ENCODE assay signal across 23 mouse cellular contexts in genomic region chr15:94781556-94781955, GRCm38 (mm10).
A peak's percentile ranks its signal among the peaks of the same experiment; 100 is the strongest.
DNase-seq lines count a peak whose midpoint lies in the region; ATAC-seq lines count a peak whose summit lies in the region.
"Had no signal": no experiment of that assay in that cellular context is flagged by ENCODE, and none has a peak within 500 bp of the region (broad histone marks: within the 10 kb centered on the region; RNA-seq: fewer than 3 reads in every experiment).

No protein-coding gene starts in this region.

- H3K27ac ChIP-seq in forebrain, embryonic 11.5 days (ENCODE audit: low read depth, low read length): no peak overlapping the region
- H3K27ac ChIP-seq: embryonic facial prominence, embryonic 12.5 days; gastrocnemius, adult 2 months; hindbrain, embryonic 10.5 days; limb, embryonic 10.5 days had no signal

- H3K4me3 ChIP-seq in forebrain, embryonic 11.5 days (ENCODE audit: low read depth, low read length): no peak overlapping the region
- H3K4me3 ChIP-seq: embryonic facial prominence, embryonic 12.5 days; erythroblast, embryonic 14.5 days; gastrocnemius, adult 2 months; hindbrain, embryonic 10.5 days; limb, embryonic 10.5 days; megakaryocyte, embryonic 14.5 days had no signal

- no peak overlapping the region for H3K9ac ChIP-seq in forebrain, embryonic 11.5 days (ENCODE audit: low read length)
- H3K9ac ChIP-seq: embryonic facial prominence, embryonic 12.5 days; liver, postnatal 0 days had no signal

- no peaks in the 10 kb centered on the region for H3K4me1 ChIP-seq in forebrain, embryonic 11.5 days (replicated peaks; ENCODE audit: control insufficient read depth, insufficient read depth, low read length)
- H3K4me1 ChIP-seq: megakaryocyte, embryonic 14.5 days had no signal

- ATAC-seq in forebrain, embryonic 11.5 days (replicated peaks; ENCODE audit: low FRiP score): no peak
- ATAC-seq: forebrain, embryonic 16.5 days; liver, postnatal 0 days; midbrain, embryonic 16.5 days had no signal

- H3K4me2 ChIP-seq in forebrain, embryonic 11.5 days (ENCODE audit: low read depth, low read length, severe bottlenecking): no peak overlapping the region
- H3K4me2 ChIP-seq: embryonic facial prominence, embryonic 12.5 days had no signal

- H3K36me3 ChIP-seq in forebrain, embryonic 11.5 days (ENCODE audit: control insufficient read depth, insufficient read depth, low read length): no peaks in the 10 kb centered on the region
- H3K36me3 ChIP-seq: embryonic facial prominence, embryonic 12.5 days; hindbrain, embryonic 10.5 days; limb, embryonic 10.5 days had no signal

- H3K27me3 ChIP-seq in forebrain, embryonic 11.5 days (ENCODE audit: control insufficient read depth, insufficient read depth, low read length): no peaks in the 10 kb centered on the region
- H3K27me3 ChIP-seq: embryonic facial prominence, embryonic 12.5 days; megakaryocyte, embryonic 14.5 days had no signal

- intact Hi-C loops in heart, postnatal 25 days (cut with DNase I): no loop called here

- peak; percentile 30 to 50 for DNase-seq in adrenal gland, adult (ENCODE audit: inconsistent age in 2 of 2, low spot score in 1 of 2)
- DNase-seq in adrenal gland, postnatal 25 days: no peak
- DNase-seq in heart, adult 8-10 months (ENCODE audit: low spot score): peak; percentile 32
- no peak for DNase-seq in heart, postnatal 25 days (ENCODE audit: low spot score)
- peak; percentile 24 for DNase-seq in cerebellum, adult 11 months
- peak; percentile 32 to 43 for DNase-seq in cerebellum, postnatal 10 days
- no peak for DNase-seq in kidney, postnatal 25 days
- DNase-seq in forebrain, embryonic 11.5 days (ENCODE audit: low spot score): no peak
- DNase-seq: adrenal gland, adult 8-10 months; gastrocnemius, adult 2 months; kidney, adult 2 months; kidney, postnatal 36 days; liver, postnatal 0 days; lung, postnatal 10 days; right cerebral cortex, postnatal 25 days; thymus, adult 2 months had no signal

- no peaks in the 10 kb centered on the region for H3K9me3 ChIP-seq in forebrain, embryonic 11.5 days (ENCODE audit: control insufficient read depth, low read length)
- H3K9me3 ChIP-seq: embryonic facial prominence, embryonic 12.5 days; hindbrain, embryonic 10.5 days; limb, embryonic 10.5 days; megakaryocyte, embryonic 14.5 days had no signal

- WGBS in forebrain, embryonic 11.5 days: 80% methylated on average over 1 of the region's 1 CpGs

Comparison
In these comparisons a context has a peak if more than half of its experiments do, and no peak if none do; other contexts are left out.
1. DNase-seq: peak in adrenal gland, adult (2 of 2), heart, adult 8-10 months (single experiment), cerebellum, adult 11 months (single experiment) and cerebellum, postnatal 10 days (2 of 2); none in adrenal gland, postnatal 25 days (single experiment), heart, postnatal 25 days (single experiment), kidney, postnatal 25 days (0 of 2) and forebrain, embryonic 11.5 days (single experiment).